22 mouse cellular contexts compared by ENCODE assay signal in genomic region chr16:91403784-91404183, GRCm38 (mm10). TPM values are rescaled to one million over a fixed set of nuclear protein-coding genes. Genes with fewer than 3 reads are reported as not detected.
"Had no signal": no experiment of that assay in that cellular context is flagged by ENCODE, and none has a peak within 500 bp of the region (broad histone marks: within the 10 kb centered on the region; RNA-seq: fewer than 3 reads in every experiment).

No protein-coding gene starts in this region.

- DNase-seq: left cerebral cortex, postnatal 4 days; liver; liver, embryonic 13.5 days; liver, postnatal 0 days; lung, adult 18-20 months; lung, adult 2 months; lung, embryonic 14.5 days; lung, postnatal 10 days; lung, postnatal 14 days; lung, postnatal 36 days; lung, postnatal 4 days; midbrain, embryonic 14.5 days had no signal

RNA-seq across cellular contexts. Expression of gene Gm21970, which starts 12.3 kb away (rescaled TPM):
- total RNA-seq: left cerebral cortex, adult 2 months; left cerebral cortex, adult 8-10 months; left cerebral cortex, postnatal 10 days; left cerebral cortex, postnatal 14 days; left cerebral cortex, postnatal 25 days; left cerebral cortex, postnatal 36 days; left cerebral cortex, postnatal 4 days; megakaryocyte progenitor cell, adult 5-6 weeks; megakaryocyte-erythroid progenitor cell, adult 5-6 weeks; midbrain, postnatal 0 days; monocyte, adult 5-6 weeks had no signal
